ENCODE assay signal across 22 mouse cellular contexts in the genomic region with DNA sequence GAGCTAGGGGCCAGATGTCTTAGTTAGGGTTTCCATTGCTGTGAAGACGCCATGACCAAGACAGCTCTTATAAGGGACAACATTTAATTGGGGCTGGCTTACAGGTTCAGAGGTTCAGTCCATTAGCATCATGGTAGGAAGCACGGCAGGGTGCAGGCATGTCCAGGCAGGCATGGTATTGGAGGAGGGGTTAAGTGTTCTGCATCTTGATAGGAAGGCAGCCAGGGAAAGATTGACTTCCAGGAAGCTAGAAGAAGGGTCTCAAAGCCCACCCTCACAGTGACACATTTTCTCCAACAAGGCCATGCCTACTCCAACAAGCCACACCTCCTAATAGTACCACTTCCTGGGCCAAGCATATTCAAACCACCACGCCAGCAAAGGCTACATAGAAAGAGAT. TPM values are rescaled to one million over a fixed set of nuclear protein-coding genes. Genes with fewer than 3 reads are reported as not detected.
"Had no signal": no experiment of that assay in that cellular context is flagged by ENCODE, and none has a peak within 500 bp of the region (broad histone marks: within the 10 kb centered on the region; RNA-seq: fewer than 3 reads in every experiment).

No protein-coding gene starts in this region.

- DNase-seq: kidney, adult 18-20 months; kidney, postnatal 10 days; kidney, postnatal 4 days; layer of hippocampus, adult 9-11 months; lung, postnatal 10 days; lung, postnatal 36 days; right cerebral cortex, postnatal 25 days; spleen, adult 18-20 months; thymus, postnatal 25 days had no signal

- H3K27me3 ChIP-seq: kidney, embryonic 15.5 days; lung, embryonic 15.5 days; midbrain, embryonic 13.5 days; neural tube, embryonic 13.5 days; stomach, embryonic 15.5 days had no signal

- H3K4me2 ChIP-seq: kidney, embryonic 15.5 days; lung, embryonic 15.5 days; midbrain, embryonic 13.5 days; neural tube, embryonic 13.5 days; stomach, embryonic 15.5 days had no signal

- H3K27ac ChIP-seq: kidney, embryonic 15.5 days; left cerebral cortex, adult 2 months; lung, embryonic 15.5 days; midbrain, embryonic 10.5 days; midbrain, embryonic 13.5 days; neural tube, embryonic 13.5 days; stomach, embryonic 15.5 days had no signal

- H3K9me3 ChIP-seq: kidney, embryonic 15.5 days; lung, embryonic 15.5 days; midbrain, embryonic 13.5 days; neural tube, embryonic 13.5 days; stomach, embryonic 15.5 days had no signal

- H3K4me3 ChIP-seq: kidney, embryonic 15.5 days; left cerebral cortex, adult 2 months; lung, embryonic 15.5 days; midbrain, embryonic 10.5 days; midbrain, embryonic 13.5 days; myocyte; neural tube, embryonic 13.5 days; stomach, embryonic 15.5 days had no signal

- H3K4me1 ChIP-seq: midbrain, embryonic 13.5 days; neural tube, embryonic 13.5 days; stomach, embryonic 15.5 days had no signal

- H3K36me3 ChIP-seq: kidney, embryonic 15.5 days; lung, embryonic 15.5 days; midbrain, embryonic 10.5 days; midbrain, embryonic 13.5 days; neural tube, embryonic 13.5 days; stomach, embryonic 15.5 days had no signal

- H3K9ac ChIP-seq: kidney, embryonic 15.5 days; lung, embryonic 15.5 days; midbrain, embryonic 13.5 days; neural tube, embryonic 13.5 days; stomach, embryonic 15.5 days had no signal

- ATAC-seq: intestine, embryonic 16.5 days; midbrain, embryonic 13.5 days; midbrain, embryonic 16.5 days had no signal

RNA-seq across cellular contexts. Expression of a gene that starts 13.7 kb away (rescaled TPM):
- total RNA-seq: monocyte, adult 5-6 weeks; neutrophil, adult 5-6 weeks had no signal

RNA-seq across cellular contexts. Expression of a gene that starts 59.5 kb away (rescaled TPM):
- total RNA-seq: monocyte, adult 5-6 weeks; neutrophil, adult 5-6 weeks had no signal
- polyA plus RNA-seq: limb, embryonic 11.5 days had no signal
